ENCODE assay signal across 24 mouse cellular contexts in the genomic region with DNA sequence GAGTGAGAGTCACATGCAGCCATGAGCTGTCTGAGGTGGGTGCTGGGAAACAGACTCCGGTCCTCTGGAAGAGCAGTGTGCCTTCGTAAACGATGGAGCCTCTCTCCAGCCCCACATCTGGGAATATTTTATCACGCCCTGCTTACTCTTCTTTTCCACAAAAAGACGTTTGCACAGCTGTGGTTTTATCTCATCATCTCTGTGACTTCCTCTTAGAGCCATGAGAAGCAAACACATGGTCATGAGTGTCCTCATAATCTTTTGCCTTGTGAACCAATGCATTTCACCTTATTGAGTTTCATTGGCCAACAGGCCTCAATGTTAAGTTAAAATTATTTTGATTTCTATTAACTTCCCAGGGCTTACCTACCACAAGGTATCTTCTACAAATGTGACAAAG.
A peak's percentile ranks its signal among the peaks of the same experiment; 100 is the strongest.
DNase-seq lines count a peak whose midpoint lies in the region; ATAC-seq and TF ChIP-seq lines count a peak whose summit lies in the region.
"Had no signal": no experiment of that assay in that cellular context is flagged by ENCODE, and none has a peak within 500 bp of the region (broad histone marks: within the 10 kb centered on the region; RNA-seq: fewer than 3 reads in every experiment).

No protein-coding gene starts in this region.

- no peaks in the 10 kb centered on the region for H3K9me3 ChIP-seq in hindbrain, embryonic 16.5 days (ENCODE audit: control insufficient read depth, low read length)
- no peaks in the 10 kb centered on the region for H3K9me3 ChIP-seq in midbrain, embryonic 16.5 days (replicated peaks; ENCODE audit: control insufficient read depth, low read length, poor library complexity, severe bottlenecking)
- H3K9me3 ChIP-seq: embryonic facial prominence, embryonic 13.5 days; embryonic facial prominence, embryonic 15.5 days; forebrain, embryonic 10.5 days; forebrain, embryonic 12.5 days had no signal

- peak; percentile 11 for DNase-seq in thymus, postnatal 25 days
- no peak for DNase-seq in thymus, adult 2 months
- DNase-seq: adrenal gland, adult 8-10 months; adrenal gland, postnatal 14 days; adrenal gland, postnatal 36 days; cerebellum, adult 11-12 months; cerebellum, adult 2 months; cerebellum, adult 9-10 months; cerebellum, postnatal 10 days; cerebellum, postnatal 25 days; embryo, embryonic 11 days; forebrain, postnatal 0 days had no signal

- no peak overlapping the region for H3K4me2 ChIP-seq in hindbrain, embryonic 16.5 days (ENCODE audit: low read length)
- no peak overlapping the region for H3K4me2 ChIP-seq in midbrain, embryonic 16.5 days (ENCODE audit: low read length)
- H3K4me2 ChIP-seq: embryonic facial prominence, embryonic 13.5 days; embryonic facial prominence, embryonic 15.5 days; forebrain, embryonic 12.5 days had no signal

- no peaks in the 10 kb centered on the region for H3K36me3 ChIP-seq in thymus, adult 2 months (ENCODE audit: control insufficient read depth, insufficient read depth, low read length)
- H3K36me3 ChIP-seq in hindbrain, embryonic 16.5 days (ENCODE audit: control insufficient read depth, insufficient read depth, low read length): no peaks in the 10 kb centered on the region
- H3K36me3 ChIP-seq in midbrain, embryonic 16.5 days (ENCODE audit: control insufficient read depth, insufficient read depth, low read length): no peaks in the 10 kb centered on the region
- H3K36me3 ChIP-seq: embryonic facial prominence, embryonic 13.5 days; embryonic facial prominence, embryonic 15.5 days; forebrain, embryonic 10.5 days; forebrain, embryonic 12.5 days had no signal

- no peak for TF ChIP-seq CTCF in thymus, adult 2 months (IDR thresholded peaks at IDR 0.05; ENCODE audit: borderline replicate concordance, control insufficient read depth, extremely low read depth, insufficient read depth, low read length, poor library complexity)

- H3K27ac ChIP-seq in thymus, adult 2 months (ENCODE audit: control insufficient read depth, insufficient read depth, low read length): no peak overlapping the region
- no peak overlapping the region for H3K27ac ChIP-seq in hindbrain, embryonic 16.5 days (ENCODE audit: low read depth, low read length)
- no peak overlapping the region for H3K27ac ChIP-seq in midbrain, embryonic 16.5 days (ENCODE audit: low read length)
- H3K27ac ChIP-seq: embryonic facial prominence, embryonic 13.5 days; embryonic facial prominence, embryonic 15.5 days; forebrain, embryonic 10.5 days; forebrain, embryonic 12.5 days had no signal

- no peaks in the 10 kb centered on the region for H3K27me3 ChIP-seq in thymus, adult 2 months (ENCODE audit: control insufficient read depth, insufficient read depth, low read length)
- H3K27me3 ChIP-seq in hindbrain, embryonic 16.5 days (replicated peaks; ENCODE audit: control insufficient read depth, insufficient read depth, low read length): no peaks in the 10 kb centered on the region
- H3K27me3 ChIP-seq in midbrain, embryonic 16.5 days (ENCODE audit: control insufficient read depth, insufficient read depth, low read depth, low read length): no peaks in the 10 kb centered on the region
- H3K27me3 ChIP-seq: embryonic facial prominence, embryonic 13.5 days; embryonic facial prominence, embryonic 15.5 days; forebrain, embryonic 12.5 days; Patski had no signal

- ATAC-seq in common myeloid progenitor, adult 5-6 weeks (replicated peaks; ENCODE audit: low read depth, poor library complexity, severe bottlenecking): peak; percentile 54; the same call in 1 of the 2 replicates
- peak; percentile 48 for ATAC-seq in megakaryocyte progenitor cell, adult 5-6 weeks (replicated peaks; ENCODE audit: poor library complexity)
- no peak for ATAC-seq in hindbrain, embryonic 16.5 days
- no peak for ATAC-seq in midbrain, embryonic 16.5 days
- ATAC-seq: activated CD4-positive, CD25-positive, alpha-beta regulatory T cell, adult 4 months; forebrain, embryonic 14.5 days; forebrain, postnatal 0 days; Patski had no signal

- 29% methylated on average over 5 of the region's 5 CpGs for WGBS in thymus, adult 2 months
- 85% methylated on average over 5 of the region's 5 CpGs for WGBS in hindbrain, embryonic 16.5 days
- 90% methylated on average over 5 of the region's 5 CpGs for WGBS in midbrain, embryonic 16.5 days

- no peak overlapping the region for H3K4me3 ChIP-seq in thymus, adult 2 months (ENCODE audit: control insufficient read depth, insufficient read depth, low read length)
- no peak overlapping the region for H3K4me3 ChIP-seq in hindbrain, embryonic 16.5 days (ENCODE audit: low read length)
- no peak overlapping the region for H3K4me3 ChIP-seq in midbrain, embryonic 16.5 days (ENCODE audit: low read depth, low read length)
- H3K4me3 ChIP-seq: embryonic facial prominence, embryonic 13.5 days; embryonic facial prominence, embryonic 15.5 days; erythroblast, embryonic 14.5 days; forebrain, embryonic 10.5 days; forebrain, embryonic 12.5 days had no signal

- no peak overlapping the region for H3K9ac ChIP-seq in hindbrain, embryonic 16.5 days (ENCODE audit: low read depth, low read length)
- no peak overlapping the region for H3K9ac ChIP-seq in midbrain, embryonic 16.5 days (ENCODE audit: low read depth, low read length)
- H3K9ac ChIP-seq: embryonic facial prominence, embryonic 13.5 days; embryonic facial prominence, embryonic 15.5 days; forebrain, embryonic 12.5 days; forebrain, postnatal 0 days had no signal

- peaks cover 2% of the 10 kb centered on the region for H3K4me1 ChIP-seq in thymus, adult 2 months (replicated peaks; ENCODE audit: control insufficient read depth, insufficient read depth, low read length)
- no peaks in the 10 kb centered on the region for H3K4me1 ChIP-seq in hindbrain, embryonic 16.5 days (ENCODE audit: control insufficient read depth, insufficient read depth, low read depth, low read length)
- H3K4me1 ChIP-seq in midbrain, embryonic 16.5 days (ENCODE audit: control insufficient read depth, insufficient read depth, low read length): no peaks in the 10 kb centered on the region
- H3K4me1 ChIP-seq: embryonic facial prominence, embryonic 13.5 days; embryonic facial prominence, embryonic 15.5 days; forebrain, embryonic 10.5 days; forebrain, embryonic 12.5 days had no signal

- TF ChIP-seq POLR2A in thymus, adult 2 months (IDR thresholded peaks at IDR 0.05; ENCODE audit: control insufficient read depth, extremely low read depth, insufficient read depth, low read length, poor library complexity): no peak

Comparison
In these comparisons a context has a peak if more than half of its experiments do, and no peak if none do; other contexts are left out.
1. ATAC-seq: peak in common myeloid progenitor, adult 5-6 weeks (single experiment) and megakaryocyte progenitor cell, adult 5-6 weeks (single experiment); none in hindbrain, embryonic 16.5 days (single experiment) and midbrain, embryonic 16.5 days (single experiment).